Mouse (Mus musculus) intestine, postnatal 0 days (tissue): ENCODE data around the gene Olfr710. TPM values are rescaled to one million over a fixed set of nuclear protein-coding genes. Genes with fewer than 3 reads are reported as not detected.
"Not testable (repeated sequence)": the region's sequence is repeated elsewhere in the genome, so short reads cannot be mapped to it uniquely, and the experiment has no call there.

Experiments used
- ATAC-seq: fragments of 200-750 bp; cut with Nextera tagmentation; 2 replicates; pipeline ENCODE4 v1.8.0; 2017; ENCODE audit warnings: mild to moderate bottlenecking, moderate TSS enrichment, moderate library complexity
- H3K27ac ChIP-seq: fragments of 300-500 bp; sonication (generic); 2 replicates; pipeline ENCODE4 v1.5.1; 2014; ENCODE audit warnings: mild to moderate bottlenecking, low read depth, low read length, moderate library complexity
- H3K27me3 ChIP-seq: fragments of 300-500 bp; sonication (generic); replicated peaks from 2 replicates; pipeline ENCODE4 v1.6.1; 2014; ENCODE audit warnings: low read length, mixed read lengths; ENCODE audit not compliant: control insufficient read depth, insufficient read depth
- H3K36me3 ChIP-seq: fragments of 300-500 bp; sonication (generic); 2 replicates; pipeline ENCODE4 v1.6.1; 2014; ENCODE audit warnings: mild to moderate bottlenecking, moderate library complexity; ENCODE audit not compliant: control insufficient read depth, insufficient read depth
- H3K4me1 ChIP-seq: fragments of 300-500 bp; sonication (generic); replicated peaks from 2 replicates; pipeline ENCODE4 v1.6.1; 2014; ENCODE audit warnings: antibody characterized with exemption, low read length, mixed read lengths; ENCODE audit not compliant: control insufficient read depth, insufficient read depth
- H3K4me2 ChIP-seq: fragments of 300-500 bp; sonication (generic); replicated peaks from 2 replicates; pipeline ENCODE4 v1.6.1; 2014; ENCODE audit warnings: low read depth, mild to moderate bottlenecking, moderate library complexity
- H3K4me3 ChIP-seq: fragments of 300-500 bp; sonication (generic); 2 replicates; pipeline ENCODE4 v1.5.1; 2014; ENCODE audit warnings: low read depth, low read length
- H3K9ac ChIP-seq: fragments of 300-500 bp; sonication (generic); 2 replicates; pipeline ENCODE4 v1.6.1; 2014; ENCODE audit warnings: mild to moderate bottlenecking, low read depth, low read length
- H3K9me3 ChIP-seq: fragments of 300-500 bp; sonication (generic); 2 replicates; pipeline ENCODE4 v1.6.1; 2016; ENCODE audit warnings: mixed run types; ENCODE audit not compliant: control insufficient read depth
- CTCF ChIP-seq: sonication (generic); IDR thresholded peaks from 2 replicates; pipeline ENCODE4 v1.5.1; 2016; ENCODE audit warnings: low read depth, mild to moderate bottlenecking, control low read depth, antibody characterized with exemption, moderate library complexity
- WGBS: fragments of 180-500 bp; shearing (Covaris S2); extraction: QIAGEN DNeasy Blood & Tissue Kit; methylation state at CpG from one replicate; pipeline ENCODE4 v1.1.7; 2014; 5-methylcytosine and 5-hydroxymethylcytosine counted together
- polyA plus RNA-seq: library from polyadenylated mRNA; unstranded; fragments of >200 nt; fragmentation: Nextera tagmentation; extraction: Ambion mirVana; gene quantifications from 2 replicates; pipeline ENCODE4 v1.2.1, GENCODE M21; 2015

Olfr710 gene
- polyA plus RNA-seq, 1 experiment from 2014 or later = not detected

GRCm38 (mm10) chr7:106907676-106908075, 40.4 kb downstream of the Olfr710 start, which contains the start of gene Olfr1532-ps1:
Gene Olfr1532-ps1 (plus strand): TSS chr7:106908001.
- Histone ChIP-seq H3K9me3 (no peaks in the 10 kb centered on the region), H3K36me3 (no peaks in the 10 kb centered on the region), H3K9ac (no peak within 1 kb of the TSS), H3K4me1 (no peaks in the 10 kb centered on the region), H3K4me2 (no peak within 1 kb of the TSS), H3K27ac (no peak within 1 kb of the TSS), H3K27me3 (no peaks in the 10 kb centered on the region), H3K4me3 (no peak within 1 kb of the TSS)
- TF ChIP-seq CTCF = peak; percentile 36
- 59% methylated on average over 2 of the region's 2 CpGs for WGBS
- ATAC-seq = no peak

- H3K4me3 ChIP-seq, H3K9me3 ChIP-seq, H3K4me2 ChIP-seq, H3K9ac ChIP-seq, H3K27me3 ChIP-seq, H3K27ac ChIP-seq, H3K36me3 ChIP-seq, H3K4me1 ChIP-seq, ATAC-seq: not testable (repeated sequence)
- 84% methylated on average over 3 of the region's 3 CpGs for WGBS
Observed at GRCm38 (mm10) chr7:106901141-106901540, 47.0 kb downstream of the Olfr710 start, which contains the start of gene Olfr707. Gene Olfr707 (minus strand): TSS chr7:106901241.

Other genes with a start within 250 kb of the Olfr710 start
- gene Olfr695, start 231.9 kb downstream of the Olfr710 start, polyA plus RNA-seq = not detected in 2 replicates
- gene Olfr697, start 205.9 kb downstream of the Olfr710 start, polyA plus RNA-seq = not detected in 2 replicates
- gene Olfr698, start 192.9 kb downstream of the Olfr710 start, polyA plus RNA-seq = not detected in 2 replicates
- not detected in 2 replicates for gene Olfr699, start 155.1 kb downstream of the Olfr710 start, polyA plus RNA-seq
- gene Olfr700, start 139.5 kb downstream of the Olfr710 start, polyA plus RNA-seq = not detected in 2 replicates
- not detected in 2 replicates for gene Olfr701, start 134.2 kb downstream of the Olfr710 start, polyA plus RNA-seq
- not detected in 2 replicates for gene Olfr702, start 114.4 kb downstream of the Olfr710 start, polyA plus RNA-seq
- not detected in 2 replicates for gene Olfr703, start 105.0 kb downstream of the Olfr710 start, polyA plus RNA-seq
- not detected in 2 replicates for gene Olfr704, start 85.1 kb downstream of the Olfr710 start, polyA plus RNA-seq
- not detected in 2 replicates for gene Olfr705, start 71.4 kb downstream of the Olfr710 start, polyA plus RNA-seq
- gene Olfr706, start 60.1 kb downstream of the Olfr710 start, polyA plus RNA-seq = not detected in 2 replicates
- gene Olfr707, start 47.1 kb downstream of the Olfr710 start, polyA plus RNA-seq = not detected in 2 replicates
- gene Olfr1532-ps1, start 40.3 kb downstream of the Olfr710 start, polyA plus RNA-seq = not detected in 2 replicates
- gene Olfr709-ps1, start 16.1 kb downstream of the Olfr710 start, polyA plus RNA-seq = not detected in 2 replicates
- not detected in 2 replicates for gene Olfr6, start 15.6 kb upstream of the Olfr710 start, polyA plus RNA-seq
- gene Olfr711, start 27.1 kb upstream of the Olfr710 start, polyA plus RNA-seq = not detected in 2 replicates
- not detected in 2 replicates for gene Olfr2, start 57.8 kb upstream of the Olfr710 start, polyA plus RNA-seq
- gene Olfr713, start 82.9 kb upstream of the Olfr710 start, polyA plus RNA-seq = not detected in 2 replicates
- not detected in 2 replicates for gene Olfr714, start 122.7 kb upstream of the Olfr710 start, polyA plus RNA-seq
- not detected in 2 replicates for gene Olfr17, start 144.9 kb upstream of the Olfr710 start, polyA plus RNA-seq
- not detected in 2 replicates for gene Olfr715b, start 162.1 kb upstream of the Olfr710 start, polyA plus RNA-seq
- gene Olfr715, start 182.8 kb upstream of the Olfr710 start, polyA plus RNA-seq = not detected in 2 replicates
- not detected in 2 replicates for gene Olfr716, start 190.0 kb upstream of the Olfr710 start, polyA plus RNA-seq
- not detected in 2 replicates for gene Nlrp14, start 218.7 kb upstream of the Olfr710 start, polyA plus RNA-seq